30 mouse cellular contexts compared by ENCODE assay signal in genomic region chr13:56593196-56593595, GRCm38 (mm10). TPM values are rescaled to one million over a fixed set of nuclear protein-coding genes. Genes with fewer than 3 reads are reported as not detected.
DNase-seq lines count a peak whose midpoint lies in the region; ATAC-seq lines count a peak whose summit lies in the region.
"Had no signal": no experiment of that assay in that cellular context is flagged by ENCODE, and none has a peak within 500 bp of the region (broad histone marks: within the 10 kb centered on the region; RNA-seq: fewer than 3 reads in every experiment).

No protein-coding gene starts in this region.

- H3K27me3 ChIP-seq in heart, embryonic 13.5 days (replicated peaks) = no peaks in the 10 kb centered on the region
- H3K27me3 ChIP-seq in heart, embryonic 12.5 days (replicated peaks) = no peaks in the 10 kb centered on the region
- H3K27me3 ChIP-seq: neural tube, embryonic 15.5 days had no signal

- H3K79me2 ChIP-seq in macrophage (ENCODE audit: inconsistent target) = no peaks in the 10 kb centered on the region

- DNase-seq in 416B (ENCODE audit: low read depth) = peak; percentile 60
- DNase-seq in ovary, adult 18-20 months (ENCODE audit: low spot score) = no peak
- no peak for DNase-seq in right cerebral cortex, postnatal 4 days
- DNase-seq in right cerebral cortex, postnatal 36 days (ENCODE audit: low spot score in 2 of 2) = no peak
- DNase-seq: adrenal gland, postnatal 36 days; cerebellum, adult 2 months; cerebellum, postnatal 36 days; gastrocnemius, postnatal 36 days; kidney, adult 18-20 months; lung, adult 2 months; spleen, adult 18-20 months; thymus, postnatal 25 days had no signal

- no peak overlapping the region for H3K4me2 ChIP-seq in heart, embryonic 13.5 days
- no peak overlapping the region for H3K4me2 ChIP-seq in heart, embryonic 12.5 days
- H3K4me2 ChIP-seq: forebrain, embryonic 12.5 days; liver, embryonic 11.5 days; midbrain, embryonic 11.5 days; neural tube, embryonic 15.5 days had no signal

- H3K4me3 ChIP-seq in heart, embryonic 13.5 days = no peak overlapping the region
- H3K4me3 ChIP-seq in heart, embryonic 12.5 days = no peak overlapping the region
- no peak overlapping the region for H3K4me3 ChIP-seq in macrophage (ENCODE audit: inconsistent target)
- H3K4me3 ChIP-seq: forebrain, embryonic 12.5 days; left cerebral cortex, adult 2 months; neural tube, embryonic 15.5 days had no signal

- H3K27ac ChIP-seq in heart, embryonic 13.5 days (replicated peaks) = peak overlapping the region; percentile 82
- no peak overlapping the region; the same call in 1 of the 2 replicates for H3K27ac ChIP-seq in heart, embryonic 12.5 days (ENCODE audit: poor library complexity, severe bottlenecking)
- peak overlapping the region; percentile 89 for H3K27ac ChIP-seq in macrophage
- H3K27ac ChIP-seq: forebrain, embryonic 12.5 days; kidney, postnatal 0 days; left cerebral cortex, adult 2 months; neural tube, embryonic 15.5 days had no signal

- no peak for ATAC-seq in heart, embryonic 13.5 days (ENCODE audit: extremely low read depth, insufficient number of reproducible peaks, low FRiP score, low TSS enrichment)
- ATAC-seq in heart, embryonic 12.5 days (ENCODE audit: insufficient number of reproducible peaks, low FRiP score) = no peak
- ATAC-seq in common myeloid progenitor, adult 5-6 weeks (replicated peaks; ENCODE audit: low read depth, poor library complexity, severe bottlenecking) = peak; percentile 71

- no peaks in the 10 kb centered on the region for H3K9me3 ChIP-seq in heart, embryonic 13.5 days
- H3K9me3 ChIP-seq in heart, embryonic 12.5 days (replicated peaks) = no peaks in the 10 kb centered on the region
- H3K9me3 ChIP-seq: forebrain, embryonic 12.5 days; neural tube, embryonic 15.5 days had no signal

- no peaks in the 10 kb centered on the region for H3K36me3 ChIP-seq in heart, embryonic 13.5 days
- H3K36me3 ChIP-seq in heart, embryonic 12.5 days = no peaks in the 10 kb centered on the region
- H3K36me3 ChIP-seq in macrophage (ENCODE audit: inconsistent target) = no peaks in the 10 kb centered on the region
- H3K36me3 ChIP-seq: forebrain, embryonic 12.5 days; neural tube, embryonic 15.5 days had no signal

- H3K4me1 ChIP-seq in heart, embryonic 13.5 days = peaks cover 96% of the 10 kb centered on the region
- H3K4me1 ChIP-seq in heart, embryonic 12.5 days (replicated peaks) = peaks cover 87% of the 10 kb centered on the region

- WGBS in heart, embryonic 13.5 days = 76% methylated on average over 5 of the region's 5 CpGs
- 86% methylated on average over 5 of the region's 5 CpGs for WGBS in heart, embryonic 12.5 days
- 2% methylated on average over 5 of the region's 5 CpGs for WGBS in macrophage (ENCODE audit: missing documents)

- 0 out of 2 replicates have a peak overlapping the region, but pooled peaks have one; percentile 24 for H3K9ac ChIP-seq in heart, embryonic 13.5 days
- no peak overlapping the region for H3K9ac ChIP-seq in heart, embryonic 12.5 days
- H3K9ac ChIP-seq: forebrain, embryonic 12.5 days; neural tube, embryonic 15.5 days had no signal

RNA-seq across cellular contexts. Expression of gene Tgfbi, which starts 16.1 kb away (rescaled TPM):
- polyA plus RNA-seq in heart, embryonic 13.5 days (2015; fragmentation: Nextera tagmentation; extraction: Ambion mirVana) = 59.4 and 64.5 TPM in 2 replicates
- polyA plus RNA-seq in heart, embryonic 12.5 days (2016; fragmentation: Nextera tagmentation; extraction: Ambion mirVana) = 107 TPM in 2 replicates
- total RNA-seq in common myeloid progenitor, adult 5-6 weeks (2017) = 5.5 and 7.2 TPM in 2 replicates
- total RNA-seq in macrophage (2018; cell fraction: chromatin; rRNA removed) = 10 to 100 TPM in 22 of 26 experiments, 1 to 10 TPM in 4; 5.1 to 68.8 (median 24.5) TPM
- total RNA-seq in macrophage (2018; cell fraction: cytosol; rRNA removed) = 10 to 100 TPM in 23 of 26 experiments, 1 to 10 TPM in 3; 8.6 to 81.9 (median 35.9) TPM
- 100 to 1,000 TPM in 3 of 26 experiments, 10 to 100 TPM in 23; 12.2 to 255 (median 66.8) TPM for total RNA-seq in macrophage (2018; cell fraction: nucleus; rRNA removed)
- 9.3 to 47.2 TPM (median 39.5 TPM) in 3 replicates for polyA plus RNA-seq in macrophage (2018)

RNA-seq across cellular contexts. Expression of gene Lect2, which starts 44.9 kb away (rescaled TPM):
- polyA plus RNA-seq in heart, embryonic 13.5 days (2015; fragmentation: Nextera tagmentation; extraction: Ambion mirVana) = 0.19 and 3.0 TPM in 2 replicates
- 0.22 and 0.31 TPM in 2 replicates for polyA plus RNA-seq in heart, embryonic 12.5 days (2016; fragmentation: Nextera tagmentation; extraction: Ambion mirVana)
- not detected in 2 replicates for total RNA-seq in common myeloid progenitor, adult 5-6 weeks (2017)
- total RNA-seq in macrophage (2018; cell fraction: chromatin; rRNA removed) = not detected
- total RNA-seq in macrophage (2018; cell fraction: cytosol; rRNA removed) = not detected
- not detected for total RNA-seq in macrophage (2018; cell fraction: nucleus; rRNA removed)
- not detected in 3 replicates for polyA plus RNA-seq in macrophage (2018)
- total RNA-seq: adrenal gland, postnatal 36 days; ES-E14; gastrocnemius, adult 18-20 months; gastrocnemius, postnatal 36 days; heart, adult 8-10 months; layer of hippocampus, postnatal 10 days; left cerebral cortex, adult 2 months; left cerebral cortex, postnatal 36 days; midbrain, postnatal 0 days had no signal
- polyA plus RNA-seq: cerebellum, adult 2 months; forebrain, embryonic 12.5 days; heart, postnatal 0 days; hindbrain, embryonic 11.5 days; lung, adult 2 months; midbrain, embryonic 11.5 days; midbrain, postnatal 0 days; neural tube, embryonic 15.5 days had no signal
